Mouse (Mus musculus) left cerebral cortex, postnatal 14 days (tissue): ENCODE data around the gene Timm13. TPM values are rescaled to one million over a fixed set of nuclear protein-coding genes. Genes with fewer than 3 reads are reported as not detected.
A peak's percentile ranks its signal among the peaks of the same experiment; 100 is the strongest.

Experiments
- DNase-seq, 2 experiments: peaks; one replicate each; pipeline ENCODE4 v3.0.0; 2021 to 2022; ENCODE audit warnings: low spot score in 2 of 2, mixed read lengths in 1 of 2
- intact Hi-C: fragments of 180-260 bp; cut with DNase I; formaldehyde crosslinking; loops from one replicate; pipeline ENCODE4 v1.15.1; 2025
- long read RNA-seq, 2 experiments: library from polyadenylated mRNA; stranded (forward); transcript quantifications; one replicate each; pipeline ENCODE4 v2.0.0; 2021
- total RNA-seq, 2 experiments: library from RNA; stranded (reverse); gene quantifications; 2 replicates each; pipeline ENCODE4 v1.2.3; 2021

Timm13 gene
- total RNA-seq = 100 to 1,000 TPM; 145 to 157 TPM
- long read RNA-seq, experiment 1, transcript Timm13-201 (3 exons, 1,225 nt) = major isoform, 162 of 191 reads
- long read RNA-seq, experiment 1, transcript Timm13-204 (3 exons, 542 nt) = minor isoform, 8 of 191 reads
- long read RNA-seq, experiment 1, transcript Timm13-202 (2 exons, 435 nt) = minor isoform, 6 of 191 reads
- long read RNA-seq, experiment 1, partial matches to known transcripts = 0 of 191 reads
- long read RNA-seq, experiment 1, other reads (novel, unspliced or antisense) = 14 of 191 reads
- long read RNA-seq, experiment 2, transcript Timm13-201 (3 exons, 1,225 nt) = major isoform, 104 of 128 reads
- long read RNA-seq, experiment 2, transcript Timm13-202 (2 exons, 435 nt) = minor isoform, 5 of 128 reads
- long read RNA-seq, experiment 2, partial matches to known transcripts = 0 of 128 reads
- long read RNA-seq, experiment 2, other reads (novel, unspliced or antisense) = 12 of 128 reads

GRCm38 (mm10) chr10:80900318-80901247 lies at the start of gene Timm13:
Timm13 (minus strand) TSS chr10:80900969.
- DNase-seq = peak; percentile 99
- intact Hi-C loops = no loop called here

- intact Hi-C loops = no loop called here
- DNase-seq = no peak
These were observed 49.5 kb upstream of the Timm13 start for GRCm38 (mm10) chr10:80950314-80950713.

GRCm38 (mm10) chr10:80949081-80949480 lies 48.3 kb upstream of the Timm13 start:
- no peak for DNase-seq
- intact Hi-C loops = no loop called here

- intact Hi-C loops = no loop called here
- no peak for DNase-seq
These were observed 47.8 kb upstream of the Timm13 start for GRCm38 (mm10) chr10:80948570-80948969.

- DNase-seq = no peak
- intact Hi-C loops = no loop called here
These were observed 47.0 kb upstream of the Timm13 start for GRCm38 (mm10) chr10:80947802-80948201.

- no peak for DNase-seq
- intact Hi-C loops = no loop called here
These were observed 46.1 kb upstream of the Timm13 start for GRCm38 (mm10) chr10:80946684-80947437.

GRCm38 (mm10) chr10:80944231-80944630 lies 43.5 kb upstream of the Timm13 start:
- DNase-seq = no peak
- intact Hi-C loops = no loop called here

GRCm38 (mm10) chr10:80943701-80944100 lies 42.9 kb upstream of the Timm13 start:
- intact Hi-C loops = no loop called here
- no peak for DNase-seq

- no peak for DNase-seq
- intact Hi-C loops = no loop called here
These were observed 42.1 kb upstream of the Timm13 start for GRCm38 (mm10) chr10:80942919-80943318.

GRCm38 (mm10) chr10:80940988-80941347 lies 40.2 kb upstream of the Timm13 start:
- DNase-seq = no peak
- intact Hi-C loops = no loop called here

- DNase-seq = no peak
- intact Hi-C loops = no loop called here
These were observed 39.7 kb upstream of the Timm13 start for GRCm38 (mm10) chr10:80940320-80940987.

- intact Hi-C loops = no loop called here
- DNase-seq = peak; percentile 84 to 92
These were observed 38.9 kb upstream of the Timm13 start for GRCm38 (mm10) chr10:80939671-80940070.

GRCm38 (mm10) chr10:80938831-80939550 lies 38.2 kb upstream of the Timm13 start:
- intact Hi-C loops = no loop called here

GRCm38 (mm10) chr10:80937646-80938045 lies 36.9 kb upstream of the Timm13 start:
- intact Hi-C loops = no loop called here
- DNase-seq = no peak

More at GRCm38 (mm10) chr10:80938831-80939550, 38.2 kb upstream of the Timm13 start:
- DNase-seq = no peak

- intact Hi-C loops = no loop called here
- no peak for DNase-seq
These were observed 36.0 kb upstream of the Timm13 start for GRCm38 (mm10) chr10:80936810-80937164.

GRCm38 (mm10) chr10:80936135-80936809 lies 35.5 kb upstream of the Timm13 start:
- intact Hi-C loops = no loop called here
- DNase-seq = peak in 1 of 2 experiments; percentile 58

GRCm38 (mm10) chr10:80935698-80936097 lies 34.9 kb upstream of the Timm13 start:
- intact Hi-C loops = no loop called here
- no peak for DNase-seq

- DNase-seq = no peak
- intact Hi-C loops = no loop called here
These were observed 34.5 kb upstream of the Timm13 start for GRCm38 (mm10) chr10:80935241-80935640.
